Mouse (Mus musculus) limb, embryonic 15.5 days (tissue): ENCODE data around the gene Mroh3. TPM values are rescaled to one million over a fixed set of nuclear protein-coding genes. Genes with fewer than 3 reads are reported as not detected.

ENCODE experiments used
- ATAC-seq: fragments of 200-750 bp; cut with Nextera tagmentation; 2 replicates; pipeline ENCODE4 v1.8.0; 2017; ENCODE audit warnings: low read depth, moderate TSS enrichment; ENCODE audit not compliant: insufficient number of reproducible peaks, low FRiP score, low TSS enrichment
- H3K27ac ChIP-seq: fragments of 300-500 bp; sonication (generic); 2 replicates; pipeline ENCODE4 v1.5.1; 2015; ENCODE audit warnings: moderate library complexity, mild to moderate bottlenecking, inconsistent platforms
- H3K27me3 ChIP-seq: fragments of 300-500 bp; sonication (generic); 2 replicates; pipeline ENCODE4 v1.6.1; 2015; ENCODE audit warnings: inconsistent platforms
- H3K36me3 ChIP-seq: fragments of 300-500 bp; sonication (generic); 2 replicates; pipeline ENCODE4 v1.6.1; 2015; ENCODE audit warnings: inconsistent platforms
- H3K4me1 ChIP-seq: fragments of 300-500 bp; sonication (generic); 2 replicates; pipeline ENCODE4 v1.6.1; 2015; ENCODE audit warnings: inconsistent platforms
- H3K4me2 ChIP-seq: fragments of 300-500 bp; sonication (generic); 2 replicates; pipeline ENCODE4 v1.6.1; 2015; ENCODE audit warnings: mild to moderate bottlenecking, inconsistent platforms
- H3K4me3 ChIP-seq: fragments of 300-500 bp; sonication (generic); 2 replicates; pipeline ENCODE4 v1.5.1; 2015; ENCODE audit warnings: mild to moderate bottlenecking, inconsistent platforms
- H3K9ac ChIP-seq: fragments of 300-500 bp; sonication (generic); 2 replicates; pipeline ENCODE4 v1.6.1; 2015; ENCODE audit warnings: inconsistent platforms
- H3K9me3 ChIP-seq: fragments of 300-500 bp; sonication (generic); 2 replicates; pipeline ENCODE4 v1.6.1; 2016; ENCODE audit warnings: inconsistent platforms
- WGBS: fragments of 180-500 bp; shearing (Covaris S2); methylation state at CpG from one replicate; pipeline ENCODE4 v1.1.7; 2015; 5-methylcytosine and 5-hydroxymethylcytosine counted together
- polyA plus RNA-seq: library from polyadenylated mRNA; unstranded; fragments of >200 nt; fragmentation: Nextera tagmentation; extraction: Ambion mirVana; gene quantifications from 2 replicates; pipeline ENCODE4 v1.2.1, GENCODE M21; 2015

The Mroh3 gene
- polyA plus RNA-seq, 1 experiment from 2014 or later, result not detected

DNA sequence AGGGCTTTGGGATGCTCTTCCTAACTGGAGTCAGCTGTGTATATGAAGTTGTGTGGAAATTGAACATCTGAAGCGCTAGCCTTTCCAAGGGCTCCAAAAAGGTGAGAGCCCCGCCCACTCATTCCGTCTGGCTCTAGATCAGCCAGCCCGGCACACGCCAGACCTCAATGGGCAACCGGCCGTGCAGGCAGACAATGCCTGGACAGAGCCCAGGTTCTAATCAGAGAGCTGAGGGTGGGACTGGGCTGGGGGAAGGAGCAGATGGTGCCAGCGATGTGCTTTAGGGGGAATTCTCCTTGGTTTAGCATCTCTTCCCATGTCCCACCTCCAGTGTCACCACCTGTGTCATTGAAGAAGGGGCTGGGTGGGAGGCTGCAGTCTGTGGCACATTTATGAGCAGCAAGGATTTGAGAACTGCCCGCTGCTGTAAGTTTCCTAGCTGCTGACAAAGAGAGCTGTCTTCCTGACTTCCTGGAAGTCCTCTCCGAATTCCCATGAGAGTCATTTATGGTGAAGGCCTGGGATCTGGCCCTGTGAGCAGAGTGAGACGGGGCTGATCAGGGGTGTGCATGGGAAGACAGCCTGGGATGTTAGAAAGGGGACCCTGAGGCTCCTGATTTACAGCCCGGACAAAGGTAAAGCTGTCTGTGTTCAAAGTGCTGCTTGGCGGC, 78.9 kb downstream of the Mroh3 start:
- no peaks in the 10 kb centered on the region for H3K36me3 ChIP-seq
- H3K9ac ChIP-seq, result no peak overlapping the region
- no peak for ATAC-seq
- no peak overlapping the region for H3K27ac ChIP-seq
- peak overlapping the region; percentile 6; the same call in 1 of the 2 replicates for H3K4me2 ChIP-seq
- H3K27me3 ChIP-seq, result no peaks in the 10 kb centered on the region
- no peak overlapping the region for H3K4me3 ChIP-seq
- no peaks in the 10 kb centered on the region for H3K9me3 ChIP-seq
- H3K4me1 ChIP-seq, result peaks cover 95% of the 10 kb centered on the region
- 33% methylated on average over 13 of the region's 13 CpGs for WGBS

DNA sequence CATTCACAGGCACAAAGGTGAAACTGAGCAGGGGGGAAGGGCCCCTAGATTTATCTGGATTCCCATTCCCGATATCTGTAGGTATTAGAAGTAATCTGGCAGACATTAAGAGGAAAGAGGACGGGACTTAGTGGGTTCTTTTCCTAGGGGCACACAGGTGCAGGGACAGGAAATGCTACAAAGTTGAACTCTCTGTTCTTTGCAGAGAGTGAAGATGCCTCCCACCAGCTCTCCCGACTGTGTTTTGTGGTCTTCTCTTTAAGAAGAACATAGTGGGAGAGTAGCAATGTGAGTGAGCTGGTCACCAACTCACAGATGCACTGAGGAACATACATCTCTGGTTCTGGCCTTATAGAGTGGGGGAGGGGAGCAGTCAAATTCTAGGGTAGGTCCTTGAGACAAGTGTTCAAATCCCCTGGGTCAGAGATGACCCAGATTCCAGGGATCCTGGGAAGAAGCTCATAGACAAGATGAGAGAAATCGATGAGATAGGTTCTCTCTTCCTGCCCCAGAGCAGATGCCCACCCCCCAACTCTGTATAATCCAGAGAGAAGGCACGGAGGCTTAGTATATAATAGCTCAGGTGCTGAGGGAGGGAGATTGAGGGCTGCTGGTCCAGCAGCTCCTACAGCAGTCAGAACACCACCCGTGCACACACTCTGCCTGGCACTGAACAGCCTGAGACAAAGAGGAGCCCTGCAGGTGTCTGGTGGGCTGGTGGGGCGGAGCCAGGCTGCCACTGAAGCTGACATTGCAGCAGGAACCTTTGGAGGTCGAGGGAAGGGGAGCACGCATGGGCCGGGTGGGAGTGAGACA, 80.0 kb downstream of the Mroh3 start:
- 29% methylated on average over 10 of the region's 10 CpGs for whole genome bisulfite sequencing
- no peak overlapping the region for H3K27ac ChIP-seq
- no peak for ATAC-seq
- H3K4me3 ChIP-seq, result peak overlapping the region; percentile 75
- H3K9me3 ChIP-seq, result no peaks in the 10 kb centered on the region
- H3K27me3 ChIP-seq, result no peaks in the 10 kb centered on the region
- H3K36me3 ChIP-seq, result no peaks in the 10 kb centered on the region
- peak overlapping the region; percentile 99 for H3K4me2 ChIP-seq
- H3K4me1 ChIP-seq, result peaks cover 93% of the 10 kb centered on the region
- H3K9ac ChIP-seq, result peak overlapping the region; percentile 65; the same call in 1 of the 2 replicates

Other genes starting within 250 kb of the Mroh3 start
- 0.09 and 0.14 TPM in 2 replicates for gene Igfn1, start 206.5 kb downstream of the Mroh3 start, polyA plus RNA-seq
- gene Tmem9, start 204.7 kb downstream of the Mroh3 start, polyA plus RNA-seq, result 176 and 178 TPM in 2 replicates
- not detected in 2 replicates for gene Ascl5, start 162.0 kb downstream of the Mroh3 start, polyA plus RNA-seq
- 5.2 and 11.0 TPM in 2 replicates for gene Cacna1s, start 160.1 kb downstream of the Mroh3 start, polyA plus RNA-seq
- gene Kif21b, start 81.4 kb downstream of the Mroh3 start, polyA plus RNA-seq, result 2.1 and 2.6 TPM in 2 replicates
- gene Inava, start 21.4 kb upstream of the Mroh3 start, polyA plus RNA-seq, result 14.3 and 15.8 TPM in 2 replicates
- not detected in 2 replicates for gene Gpr25, start 48.0 kb upstream of the Mroh3 start, polyA plus RNA-seq
- 9.4 and 11.0 TPM in 2 replicates for gene Camsap2, start 133.3 kb upstream of the Mroh3 start, polyA plus RNA-seq
- gene Ddx59, start 202.4 kb upstream of the Mroh3 start, polyA plus RNA-seq, result 18.1 and 18.4 TPM in 2 replicates